Mouse (Mus musculus) erythroblast, embryonic 14.5 days (primary cell): ENCODE measurements around the gene Arnt2.

Source experiments
- GATA1 ChIP-seq: IDR thresholded peaks from 2 replicates; pipeline ENCODE4 v1.6.1; 2012; ENCODE audit warnings: low read length, inconsistent platforms, mixed read lengths
- TAL1 ChIP-seq: IDR thresholded peaks from 3 replicates; pipeline ENCODE4 v1.6.1; 2012; ENCODE audit warnings: low read length, inconsistent platforms, mixed read lengths

DNA sequence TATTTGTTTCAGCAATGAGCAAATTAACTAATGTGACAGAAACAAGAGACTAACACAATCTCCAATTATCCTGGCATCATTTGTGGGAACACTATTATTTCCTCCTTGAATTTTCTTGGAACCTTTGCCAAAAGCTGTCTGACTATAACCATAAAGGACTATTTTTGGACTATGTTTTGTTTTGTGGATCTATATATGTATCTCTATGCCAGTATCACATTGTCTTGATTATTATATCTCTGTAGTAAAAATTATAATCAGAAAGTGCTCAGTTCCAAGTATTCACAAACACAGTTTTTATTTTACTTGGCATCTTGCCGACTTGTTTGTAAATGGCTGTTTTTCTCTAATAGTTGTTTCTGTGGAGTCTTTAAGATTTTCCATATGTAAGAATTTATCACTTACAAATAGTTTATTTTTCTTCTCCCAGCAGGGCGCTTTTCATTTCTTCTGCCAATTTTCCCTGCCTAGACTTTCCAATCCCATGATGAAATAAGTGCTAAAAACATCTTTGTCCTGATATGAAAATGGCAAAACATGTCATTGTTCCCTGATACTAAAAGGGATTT lies 32.5 kb upstream of the Arnt2 start:
- TF ChIP-seq GATA1 (no peak), TAL1 (no peak)
